Mouse (Mus musculus): ENCODE measurements around the gene Ikbke.

GRCm38 (mm10) chr1:131245926-131246325, 33.5 kb downstream of the Ikbke start:
- peak; percentile 34; the same call in 1 of the 2 replicates for TF ChIP-seq CTCF (IDR thresholded peaks at IDR 0.05; ENCODE audit: extremely low read depth, insufficient read depth, insufficient read length, insufficient replicate concordance)
- no peak for TF ChIP-seq POLR2A (IDR thresholded peaks at IDR 0.05; ENCODE audit: low read depth, low read length)
